Mouse (Mus musculus) ovary, adult 18-20 months (tissue): ENCODE measurements at regions not wholly inside any gene's neighbourhood (a gene's known extent, or its start where the extent isn't known, plus 50 kb on each side); places are given as distances from the start of the nearest gene placed in this dataset.

ENCODE experiments used
- DNase-seq: peaks from one replicate; pipeline ENCODE4 v3.0.0; 2022; ENCODE audit warnings: low spot score, mixed read lengths

- no peak for DNase-seq
Observed at GRCm38 (mm10) chr1:69470614-69471250, 216.3 kb downstream of the Ikzf2 start.

GRCm38 (mm10) chr1:69469158-69469901 lies 217.7 kb downstream of the Ikzf2 start:
- DNase-seq = no peak

- DNase-seq = no peak
Observed at GRCm38 (mm10) chr1:69466534-69467275, 220.3 kb downstream of the Ikzf2 start.

GRCm38 (mm10) chr1:69461191-69461590 lies 225.9 kb downstream of the Ikzf2 start:
- DNase-seq = no peak

GRCm38 (mm10) chr1:69459899-69460298 lies 227.1 kb downstream of the Ikzf2 start:
- DNase-seq = no peak

- DNase-seq = no peak
Observed at GRCm38 (mm10) chr1:69457471-69457870, 229.6 kb downstream of the Ikzf2 start.

GRCm38 (mm10) chr1:69453991-69454390 lies 233.1 kb downstream of the Ikzf2 start:
- no peak for DNase-seq

- DNase-seq = no peak
Observed at GRCm38 (mm10) chr1:69452910-69453309, 234.1 kb downstream of the Ikzf2 start.

- no peak for DNase-seq
Observed at GRCm38 (mm10) chr1:69450455-69450854, 236.6 kb downstream of the Ikzf2 start.

- DNase-seq = no peak
Observed at GRCm38 (mm10) chr1:69447276-69447675, 239.8 kb downstream of the Ikzf2 start.

GRCm38 (mm10) chr1:69444722-69445121 lies 242.3 kb downstream of the Ikzf2 start:
- no peak for DNase-seq

- DNase-seq = no peak
Observed at GRCm38 (mm10) chr1:69443466-69443865, 243.6 kb downstream of the Ikzf2 start.

- DNase-seq = no peak
Observed at GRCm38 (mm10) chr1:69440564-69441334, 246.3 kb downstream of the Ikzf2 start.

GRCm38 (mm10) chr1:69437042-69437441 lies 250.0 kb downstream of the Ikzf2 start:
- no peak for DNase-seq

- no peak for DNase-seq
Observed at GRCm38 (mm10) chr1:69433655-69434357, 253.2 kb downstream of the Ikzf2 start.

GRCm38 (mm10) chr1:69430683-69431407 lies 256.2 kb downstream of the Ikzf2 start:
- DNase-seq = no peak

GRCm38 (mm10) chr1:69429632-69430031 lies 257.4 kb downstream of the Ikzf2 start:
- DNase-seq = no peak

GRCm38 (mm10) chr1:69397676-69398075 lies 289.4 kb downstream of the Ikzf2 start:
- no peak for DNase-seq

GRCm38 (mm10) chr1:69382374-69382773 lies 274.5 kb upstream of the Erbb4 start:
- no peak for DNase-seq

- no peak for DNase-seq
Observed at GRCm38 (mm10) chr1:69379741-69380140, 271.9 kb upstream of the Erbb4 start.
